Mouse (Mus musculus) right cerebral cortex, postnatal 4 days (tissue): ENCODE results near the gene Adk.

Experiments used
- DNase-seq: peaks from one replicate; pipeline ENCODE4 v3.0.0-alpha.2; 2022

Gene Adk

DNA sequence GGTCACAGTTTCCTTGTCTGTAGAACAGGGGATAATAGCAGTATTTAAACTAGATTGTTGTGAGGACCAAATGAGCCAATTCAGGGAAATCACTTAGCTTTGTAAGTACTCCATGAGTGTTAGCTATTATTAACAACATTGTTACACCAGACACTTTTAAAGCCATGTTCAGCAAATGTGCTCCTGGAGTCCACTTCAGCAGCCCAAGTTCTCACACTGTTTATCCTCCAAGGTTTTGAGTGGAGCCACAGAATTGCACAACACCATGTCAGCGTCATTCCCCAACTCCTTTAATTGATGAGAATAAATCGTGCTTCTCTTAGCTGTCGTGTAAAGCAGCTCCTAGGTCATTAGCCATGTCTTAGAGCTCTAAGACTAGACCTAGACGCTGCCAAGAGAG lies 437.8 kb downstream of the Adk start:
- DNase-seq = no peak
